Mouse (Mus musculus) brain, adult 2 months (tissue): ENCODE measurements at regions not wholly inside any gene's neighbourhood (a gene's known extent, or its start where the extent isn't known, plus 50 kb on each side); places are given as distances from the start of the nearest gene placed in this dataset.

Experiments
- DNase-seq: peaks from one replicate; pipeline ENCODE4 v3.0.0; 2011; ENCODE audit warnings: low read depth, low spot score

GRCm38 (mm10) chr5:47115882-47116281, 867.1 kb upstream of the Slit2 start:
- no peak for DNase-seq

- no peak for DNase-seq
These were observed 887.2 kb upstream of the Slit2 start for GRCm38 (mm10) chr5:47095703-47096102.

GRCm38 (mm10) chr5:47052942-47053341, 930.0 kb upstream of the Slit2 start:
- no peak for DNase-seq

- peak; percentile 47 for DNase-seq
These were observed 946.2 kb upstream of the Slit2 start for GRCm38 (mm10) chr5:47036752-47037151.

GRCm38 (mm10) chr5:47034021-47034420, 948.9 kb upstream of the Slit2 start:
- peak; percentile 31 for DNase-seq

GRCm38 (mm10) chr5:47014351-47014750, 968.6 kb upstream of the Slit2 start:
- peak; percentile 63 for DNase-seq

- DNase-seq = peak; percentile 6
These were observed 990.4 kb upstream of the Slit2 start for GRCm38 (mm10) chr5:46992557-46992956.

- no peak for DNase-seq
These were observed 996.4 kb upstream of the Slit2 start for GRCm38 (mm10) chr5:46986519-46986918.

GRCm38 (mm10) chr5:46980326-46980725, 1002.6 kb upstream of the Slit2 start:
- peak; percentile 6 for DNase-seq

- no peak for DNase-seq
These were observed 1014.0 kb upstream of the Slit2 start for GRCm38 (mm10) chr5:46968870-46969436.

GRCm38 (mm10) chr5:46960749-46961148, 1022.2 kb upstream of the Slit2 start:
- peak; percentile 23 for DNase-seq

- DNase-seq = no peak
These were observed 1056.6 kb upstream of the Slit2 start for GRCm38 (mm10) chr5:46926324-46926723.

GRCm38 (mm10) chr5:46901909-46902308, 1044.5 kb upstream of the Lcorl start:
- DNase-seq = peak; percentile 1

GRCm38 (mm10) chr5:46894037-46894436, 1036.6 kb upstream of the Lcorl start:
- DNase-seq = no peak

- no peak for DNase-seq
These were observed 1026.5 kb upstream of the Lcorl start for GRCm38 (mm10) chr5:46883956-46884355.

- DNase-seq = no peak
These were observed 999.4 kb upstream of the Lcorl start for GRCm38 (mm10) chr5:46856837-46857236.

GRCm38 (mm10) chr5:46845175-46845574, 987.8 kb upstream of the Lcorl start:
- peak; percentile 12 for DNase-seq

GRCm38 (mm10) chr5:46836810-46837209, 979.4 kb upstream of the Lcorl start:
- DNase-seq = no peak

- DNase-seq = no peak
These were observed 973.6 kb upstream of the Lcorl start for GRCm38 (mm10) chr5:46830797-46831618.

- DNase-seq = no peak
These were observed 972.7 kb upstream of the Lcorl start for GRCm38 (mm10) chr5:46830114-46830513.

- DNase-seq = no peak
These were observed 969.0 kb upstream of the Lcorl start for GRCm38 (mm10) chr5:46826381-46826780.

- no peak for DNase-seq
These were observed 967.5 kb upstream of the Lcorl start for GRCm38 (mm10) chr5:46824934-46825333.

- DNase-seq = no peak
These were observed 937.7 kb upstream of the Lcorl start for GRCm38 (mm10) chr5:46795102-46795501.
